Mouse (Mus musculus) intestine, embryonic 14.5 days (tissue): ENCODE data around the gene Wfdc13. TPM values are rescaled to one million over a fixed set of nuclear protein-coding genes. Genes with fewer than 3 reads are reported as not detected.

Experiments used
- ATAC-seq: fragments of 200-750 bp; cut with Nextera tagmentation; replicated peaks from 2 replicates; pipeline ENCODE4 v1.8.0; 2017; ENCODE audit warnings: low read depth, moderate number of reproducible peaks, moderate TSS enrichment, moderate library complexity; ENCODE audit not compliant: low FRiP score, low TSS enrichment
- DNase-seq: peaks from one replicate; pipeline ENCODE4 v3.0.0-alpha.2; 2018; ENCODE audit warnings: low spot score
- H3K27ac ChIP-seq: fragments of 300-500 bp; sonication (generic); 2 replicates; pipeline ENCODE4 v1.5.1; 2014; ENCODE audit warnings: low read depth, mild to moderate bottlenecking, control low read depth
- H3K27me3 ChIP-seq: fragments of 300-500 bp; sonication (generic); replicated peaks from 2 replicates; pipeline ENCODE4 v1.6.1; 2014; ENCODE audit warnings: low read length, control low read depth; ENCODE audit not compliant: control insufficient read depth, insufficient read depth
- H3K36me3 ChIP-seq: fragments of 300-500 bp; sonication (generic); 2 replicates; pipeline ENCODE4 v1.6.1; 2014; ENCODE audit warnings: low read length, control low read depth; ENCODE audit not compliant: control insufficient read depth, insufficient read depth
- H3K4me1 ChIP-seq: fragments of 300-500 bp; sonication (generic); replicated peaks from 2 replicates; pipeline ENCODE4 v1.6.1; 2014; ENCODE audit warnings: low read length, control low read depth, mixed read lengths; ENCODE audit not compliant: control insufficient read depth, insufficient read depth
- H3K4me2 ChIP-seq: fragments of 300-500 bp; sonication (generic); 2 replicates; pipeline ENCODE4 v1.6.1; 2014; ENCODE audit warnings: low read length
- H3K4me3 ChIP-seq: fragments of 300-500 bp; sonication (generic); 2 replicates; pipeline ENCODE4 v1.5.1; 2014; ENCODE audit warnings: low read depth, low read length, control low read depth, mixed read lengths
- H3K9ac ChIP-seq: fragments of 300-500 bp; sonication (generic); 2 replicates; pipeline ENCODE4 v1.6.1; 2014; ENCODE audit warnings: mild to moderate bottlenecking, low read length
- H3K9me3 ChIP-seq: fragments of 300-500 bp; sonication (generic); 2 replicates; pipeline ENCODE4 v1.6.1; 2016; ENCODE audit warnings: low read length, control low read depth; ENCODE audit not compliant: control insufficient read depth
- WGBS: fragments of 180-500 bp; shearing (Covaris S2); extraction: QIAGEN DNeasy Blood & Tissue Kit; methylation state at CpG from one replicate; pipeline ENCODE4 v1.1.7; 2014; 5-methylcytosine and 5-hydroxymethylcytosine counted together
- polyA plus RNA-seq: library from polyadenylated mRNA; unstranded; fragments of >200 nt; fragmentation: Nextera tagmentation; extraction: Ambion mirVana; gene quantifications from 2 replicates; pipeline ENCODE4 v1.2.1, GENCODE M21; 2014

The Wfdc13 gene
- polyA plus RNA-seq, 1 experiment from 2014 or later = 0.28 TPM

- H3K4me3 ChIP-seq = no peak overlapping the region
- 37% methylated on average over 1 of the region's 1 CpGs for WGBS
These were observed 14.0 kb upstream of the Wfdc13 start for GRCm38 (mm10) chr2:164670938-164671337.

GRCm38 (mm10) chr2:164673987-164674386 lies 10.9 kb upstream of the Wfdc13 start, which contains the start of gene Wfdc11:
TSS of gene Wfdc11 (minus strand) at chr2:164674087.
- ATAC-seq = no peak
- Histone ChIP-seq H3K27ac (no peak within 1 kb of the TSS), H3K9ac (no peak within 1 kb of the TSS), H3K4me2 (no peak within 1 kb of the TSS), H3K36me3 (no peaks in the 10 kb centered on the region), H3K4me1 (0 out of 2 replicates have a peak, but pooled peaks cover 5% of the 10 kb centered on the region), H3K9me3 (no peaks in the 10 kb centered on the region), H3K4me3 (no peak within 1 kb of the TSS), H3K27me3 (no peaks in the 10 kb centered on the region)
- 80% methylated on average over 7 of the region's 7 CpGs for WGBS
- DNase-seq = no peak

More at GRCm38 (mm10) chr2:164670938-164671337, 14.0 kb upstream of the Wfdc13 start:
- H3K36me3 ChIP-seq = no peaks in the 10 kb centered on the region
- DNase-seq (no peak), ATAC-seq (no peak)
- H3K4me2 ChIP-seq = no peak overlapping the region
- no peaks in the 10 kb centered on the region for H3K27me3 ChIP-seq
- no peaks in the 10 kb centered on the region for H3K9me3 ChIP-seq
- no peaks in the 10 kb centered on the region for H3K4me1 ChIP-seq
- H3K9ac ChIP-seq = no peak overlapping the region
- no peak overlapping the region for H3K27ac ChIP-seq

- H3K27me3 ChIP-seq = no peaks in the 10 kb centered on the region
- WGBS = 80% methylated on average over 7 of the region's 7 CpGs
- no peaks in the 10 kb centered on the region for H3K36me3 ChIP-seq
- H3K4me2 ChIP-seq = no peak overlapping the region
- H3K27ac ChIP-seq = no peak overlapping the region
- ATAC-seq (no peak), DNase-seq (no peak)
- no peak overlapping the region for H3K4me3 ChIP-seq
- 0 out of 2 replicates have a peak, but pooled peaks cover 6% of the 10 kb centered on the region for H3K4me1 ChIP-seq
- no peaks in the 10 kb centered on the region for H3K9me3 ChIP-seq
- no peak overlapping the region for H3K9ac ChIP-seq
These were observed 8.8 kb upstream of the Wfdc13 start for GRCm38 (mm10) chr2:164676103-164676502.

- H3K36me3 ChIP-seq = no peaks in the 10 kb centered on the region
- no peak overlapping the region for H3K27ac ChIP-seq
- H3K4me3 ChIP-seq = no peak overlapping the region
- DNase-seq (no peak), ATAC-seq (no peak)
- no peak overlapping the region for H3K4me2 ChIP-seq
- no peak overlapping the region for H3K9ac ChIP-seq
- H3K27me3 ChIP-seq = no peaks in the 10 kb centered on the region
- H3K9me3 ChIP-seq = no peaks in the 10 kb centered on the region
- WGBS = 73% methylated on average over 16 of the region's 16 CpGs
- H3K4me1 ChIP-seq = 0 out of 2 replicates have a peak, but pooled peaks cover 6% of the 10 kb centered on the region
These were observed 7.8 kb upstream of the Wfdc13 start for GRCm38 (mm10) chr2:164676916-164677685.

- 17% methylated on average over 19 of the region's 19 CpGs for WGBS
- H3K27ac ChIP-seq = 0 out of 2 replicates have a peak overlapping the region, but pooled peaks have one; percentile 6
- no peaks in the 10 kb centered on the region for H3K36me3 ChIP-seq
- H3K4me3 ChIP-seq = peak overlapping the region; percentile 8; the same call in 1 of the 2 replicates
- H3K27me3 ChIP-seq = no peaks in the 10 kb centered on the region
- ATAC-seq (0 out of 2 replicates have a peak, but pooled peaks have one; percentile 50), DNase-seq (peak; percentile 88)
- H3K9ac ChIP-seq = no peak overlapping the region
- H3K4me2 ChIP-seq = peak overlapping the region; percentile 39
- H3K9me3 ChIP-seq = no peaks in the 10 kb centered on the region
- H3K4me1 ChIP-seq = 0 out of 2 replicates have a peak, but pooled peaks cover 6% of the 10 kb centered on the region
These were observed 5.9 kb upstream of the Wfdc13 start for GRCm38 (mm10) chr2:164678848-164679625.

- no peaks in the 10 kb centered on the region for H3K27me3 ChIP-seq
- H3K27ac ChIP-seq = 0 out of 2 replicates have a peak overlapping the region, but pooled peaks have one; percentile 4
- 0 out of 2 replicates have a peak, but pooled peaks cover 6% of the 10 kb centered on the region for H3K4me1 ChIP-seq
- no peak overlapping the region for H3K4me2 ChIP-seq
- no peak overlapping the region for H3K4me3 ChIP-seq
- 34% methylated on average over 3 of the region's 3 CpGs for WGBS
- ATAC-seq (no peak), DNase-seq (no peak)
- H3K36me3 ChIP-seq = no peaks in the 10 kb centered on the region
- H3K9ac ChIP-seq = no peak overlapping the region
- no peaks in the 10 kb centered on the region for H3K9me3 ChIP-seq
These were observed 5.0 kb upstream of the Wfdc13 start for GRCm38 (mm10) chr2:164679906-164680305.

GRCm38 (mm10) chr2:164698201-164698600 lies 13.3 kb downstream of the Wfdc13 start, which contains the start of gene Spint4:
TSS of gene Spint4 (plus strand) at chr2:164698501.
- WGBS = 80% methylated on average over 4 of the region's 4 CpGs
- H3K9me3 ChIP-seq = no peaks in the 10 kb centered on the region
- no peak for DNase-seq
- no peaks in the 10 kb centered on the region for H3K36me3 ChIP-seq
- H3K9ac ChIP-seq = no peak within 1 kb of the TSS
- no peak within 1 kb of the TSS for H3K27ac ChIP-seq
- no peak within 1 kb of the TSS for H3K4me2 ChIP-seq
- H3K4me3 ChIP-seq = no peak within 1 kb of the TSS
- no peaks in the 10 kb centered on the region for H3K4me1 ChIP-seq
- H3K27me3 ChIP-seq = no peaks in the 10 kb centered on the region
- ATAC-seq = no peak

GRCm38 (mm10) chr2:164700959-164701358 lies 16.1 kb downstream of the Wfdc13 start:
- ATAC-seq (no peak), DNase-seq (no peak)
- Histone ChIP-seq H3K27me3 (no peaks in the 10 kb centered on the region), H3K4me1 (no peaks in the 10 kb centered on the region), H3K9me3 (0 out of 2 replicates have a peak, but pooled peaks cover 3% of the 10 kb centered on the region), H3K9ac (no peak overlapping the region), H3K4me2 (no peak overlapping the region), H3K4me3 (no peak overlapping the region), H3K27ac (no peak overlapping the region), H3K36me3 (no peaks in the 10 kb centered on the region)
- 42% methylated on average over 5 of the region's 5 CpGs for WGBS
